Mouse (Mus musculus) olfactory bulb, adult 2 months (tissue): ENCODE data around the gene Ahcyl2.

Experiments
- CTCF ChIP-seq: fragments of 200-500 bp; IDR thresholded peaks from 2 replicates; pipeline ENCODE4 v1.5.1; 2012; ENCODE audit warnings: low read depth, mild to moderate bottlenecking, low read length, moderate library complexity; ENCODE audit not compliant: insufficient read depth
- POLR2A ChIP-seq: fragments of 200-500 bp; IDR thresholded peaks from 2 replicates; pipeline ENCODE4 v1.6.1; 2012; ENCODE audit warnings: mild to moderate bottlenecking, low read depth, low read length, moderate library complexity; ENCODE audit not compliant: insufficient read depth

GRCm38 (mm10) chr6:29756001-29756400 is 11.8 kb upstream of the Ahcyl2 start:
- TF ChIP-seq POLR2A (no peak), CTCF (no peak)
